Mouse (Mus musculus): ENCODE data around the gene Phldb1.
A peak's percentile ranks its signal among the peaks of the same experiment; 100 is the strongest.

Gene Phldb1

GRCm38 (mm10) chr9:44708429-44708765 lies 26.6 kb downstream of the Phldb1 start:
- DNase-seq, result peak; percentile 41 to 64

GRCm38 (mm10) chr9:44707749-44708428 lies 27.1 kb downstream of the Phldb1 start:
- DNase-seq, result no peak

- DNase-seq, result no peak
Measured at GRCm38 (mm10) chr9:44699730-44700129, 35.3 kb downstream of the Phldb1 start.

- DNase-seq, result peak in 1 of 2 experiments; percentile 36
Measured at GRCm38 (mm10) chr9:44699196-44699595, 35.8 kb downstream of the Phldb1 start.

GRCm38 (mm10) chr9:44697866-44698265 lies 37.1 kb downstream of the Phldb1 start:
- peak; percentile 44 to 50 for DNase-seq

DNA sequence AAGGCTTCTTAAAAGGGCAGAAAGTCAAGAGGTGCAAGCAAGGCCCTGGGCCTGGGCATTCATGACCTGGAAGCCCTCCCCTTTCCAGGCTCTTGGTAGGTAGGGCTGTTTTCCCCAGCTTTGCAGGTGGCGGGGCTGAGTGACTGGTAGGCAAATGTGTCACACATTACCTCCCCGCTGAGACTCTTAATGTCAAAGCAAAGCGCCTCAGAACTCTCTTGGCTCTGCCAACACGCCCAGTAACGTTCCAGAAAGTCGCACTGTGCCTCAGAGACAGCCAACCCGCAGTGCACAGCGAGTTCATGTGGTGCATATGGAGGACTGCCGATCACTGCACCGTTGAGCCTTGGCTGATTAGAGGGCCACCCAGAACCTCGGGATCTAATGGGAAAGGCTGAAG lies 41.9 kb downstream of the Phldb1 start:
- DNase-seq, result peak; percentile 53 to 62

DNA sequence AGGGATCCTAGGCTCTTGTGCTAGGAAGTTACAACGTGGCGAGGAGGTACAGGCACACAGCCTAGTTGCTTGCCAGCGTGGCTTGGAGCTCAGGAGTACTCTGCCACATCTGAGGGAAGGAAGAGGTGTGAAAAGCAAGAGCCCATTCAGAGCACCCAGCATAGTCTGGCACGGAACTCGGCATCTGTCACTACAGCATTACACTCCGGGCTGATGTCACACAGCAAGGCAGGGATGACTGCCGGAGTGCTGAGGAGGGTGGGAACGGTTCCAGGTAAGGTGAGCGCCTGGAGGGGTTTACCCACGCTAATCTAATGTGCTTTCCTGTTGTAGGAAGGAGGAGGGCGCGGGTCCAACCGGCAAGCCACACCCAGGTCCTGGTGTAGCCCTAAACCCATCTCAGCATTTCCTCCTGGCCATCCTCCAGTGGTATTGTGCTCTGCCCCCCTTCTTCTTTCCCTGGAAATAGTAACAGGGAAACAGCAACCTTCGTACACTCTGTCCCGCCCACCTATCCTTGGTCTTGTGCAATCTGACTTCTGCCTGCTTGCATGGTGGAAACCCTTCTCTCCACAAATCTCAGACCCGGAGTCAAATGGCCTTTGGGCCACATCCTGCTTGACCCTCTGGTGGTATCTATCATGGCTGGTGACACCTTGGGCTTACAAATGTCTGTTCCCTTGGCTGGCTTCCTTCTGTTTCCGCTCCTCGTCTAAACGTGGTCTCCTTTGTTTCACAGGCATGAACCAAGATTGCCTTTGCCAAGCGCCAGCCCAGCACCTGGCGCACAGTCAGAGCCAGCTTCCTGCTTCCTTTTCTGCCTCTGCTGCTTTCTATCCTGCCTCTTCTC lies 43.1 kb downstream of the Phldb1 start:
- DNase-seq, result peak; percentile 81 to 82

GRCm38 (mm10) chr9:44690641-44691040 lies 44.4 kb downstream of the Phldb1 start:
- no peak for DNase-seq

DNA sequence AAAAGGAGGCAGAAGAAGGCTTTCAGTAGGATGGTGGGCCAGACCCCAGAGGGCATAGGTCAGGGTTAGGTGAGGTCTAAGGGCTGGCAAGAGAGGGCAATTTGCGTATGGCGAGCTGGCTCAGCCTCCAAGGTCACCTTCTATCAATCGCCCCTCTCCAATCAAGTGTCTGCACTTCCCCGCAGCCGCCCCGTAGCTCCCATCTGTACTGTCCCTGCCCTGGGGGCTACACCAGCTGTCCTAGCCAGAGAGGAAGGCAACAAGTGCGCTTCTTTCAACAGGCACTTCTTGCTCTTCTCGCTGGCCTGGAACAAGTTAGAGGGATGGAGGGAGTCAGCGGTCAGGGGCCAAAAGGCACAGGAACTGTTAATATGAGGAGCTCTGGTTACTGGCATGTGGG lies 47.0 kb downstream of the Phldb1 start:
- no peak for DNase-seq

DNA sequence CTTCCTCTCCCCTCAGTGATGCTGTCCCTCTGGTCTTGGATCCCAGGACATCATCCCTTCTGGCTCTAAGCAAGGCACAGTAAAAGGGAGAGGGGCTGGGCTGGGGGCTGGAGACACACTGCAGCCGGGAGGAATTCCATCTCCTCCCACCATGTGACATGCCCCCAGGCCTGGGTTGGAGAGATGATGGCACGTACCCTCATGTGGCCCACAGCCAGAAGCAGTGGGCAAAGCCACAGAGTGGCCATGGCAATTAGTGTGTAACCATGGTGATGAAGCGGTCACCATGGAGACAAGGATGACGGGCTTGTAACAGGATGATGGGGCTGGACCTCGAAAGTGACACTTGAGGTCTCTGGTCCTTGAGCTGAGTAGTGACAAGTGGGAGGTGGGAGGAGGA lies 48.4 kb downstream of the Phldb1 start:
- DNase-seq, result no peak

DNA sequence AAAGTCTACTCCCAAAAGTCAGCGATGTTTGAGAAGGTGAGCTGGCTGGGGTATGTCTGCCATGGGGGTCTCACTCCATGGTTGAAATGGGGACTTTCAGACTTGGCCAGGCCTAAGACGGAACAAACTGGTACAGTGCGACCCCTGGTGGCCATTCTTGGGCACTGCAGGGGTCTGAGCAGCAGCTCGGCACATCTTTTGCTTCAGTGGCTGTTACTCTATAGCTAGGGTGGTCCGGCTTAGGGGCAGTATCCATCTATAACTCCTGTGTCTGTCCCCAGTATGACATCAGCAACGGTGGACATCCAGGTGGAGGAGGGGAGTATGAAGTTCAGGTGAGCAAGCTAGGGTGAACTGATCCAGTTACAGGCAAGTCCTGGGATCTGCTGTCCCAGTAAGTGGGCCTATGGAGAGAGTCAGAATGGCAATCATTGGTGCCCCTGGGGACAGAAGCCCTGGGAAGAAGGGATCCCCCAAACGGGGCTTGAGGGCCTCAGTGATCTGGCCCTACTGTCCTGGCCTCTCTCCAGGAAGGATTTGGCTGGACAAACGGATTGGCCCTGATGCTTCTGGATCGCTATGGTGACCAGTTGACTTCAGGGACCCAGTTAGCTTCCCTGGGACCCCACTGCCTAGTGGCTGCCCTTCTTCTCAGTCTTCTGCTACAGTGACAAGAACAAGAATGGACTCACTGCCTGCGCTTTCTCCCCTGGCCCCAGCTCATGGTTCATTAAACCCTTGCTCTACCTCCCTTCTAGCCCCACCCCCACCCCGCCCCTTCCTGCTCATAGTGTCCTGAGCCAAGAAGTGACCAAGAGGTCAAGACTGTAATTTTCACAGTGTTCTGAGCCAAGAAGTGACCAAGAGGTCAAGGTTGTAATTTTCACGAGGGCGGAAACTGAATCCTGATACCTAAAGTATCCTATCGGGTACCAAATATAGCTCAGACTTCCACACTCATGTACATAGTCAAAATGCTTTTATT lies 49.4 kb downstream of the Phldb1 start:
- DNase-seq, result peak; percentile 75 to 78

- DNase-seq, result no peak
Measured at GRCm38 (mm10) chr9:44683046-44683445, 52.0 kb downstream of the Phldb1 start.

GRCm38 (mm10) chr9:44679565-44679964 lies 55.4 kb downstream of the Phldb1 start:
- DNase-seq, result no peak

- DNase-seq, result no peak
Measured at GRCm38 (mm10) chr9:44678288-44678871, 56.6 kb downstream of the Phldb1 start.

DNA sequence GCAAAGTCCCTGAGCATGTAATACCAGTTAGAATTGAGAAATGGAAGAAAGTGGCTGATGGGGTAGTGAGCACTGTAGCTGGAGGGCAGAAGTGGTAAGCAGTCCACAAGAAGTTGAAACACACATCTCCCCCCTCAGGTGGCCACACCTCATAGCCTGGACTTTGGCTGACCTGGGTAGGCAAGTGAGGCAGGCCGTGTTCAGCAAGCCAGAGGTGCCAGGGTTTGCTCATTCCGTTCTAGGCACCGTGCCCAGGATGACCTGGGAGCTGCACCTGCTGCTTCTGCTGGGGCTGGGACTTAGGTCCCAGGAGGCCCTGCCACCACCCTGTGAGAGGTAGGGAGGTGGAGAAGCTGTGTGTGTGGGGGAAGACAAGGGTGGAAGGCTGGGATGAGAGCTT lies 62.0 kb downstream of the Phldb1 start, which contains the start of gene Treh:
TSS of gene Treh (plus strand) at position 229 of the 400 bp plus-strand sequence.
- DNase-seq, result no peak

DNA sequence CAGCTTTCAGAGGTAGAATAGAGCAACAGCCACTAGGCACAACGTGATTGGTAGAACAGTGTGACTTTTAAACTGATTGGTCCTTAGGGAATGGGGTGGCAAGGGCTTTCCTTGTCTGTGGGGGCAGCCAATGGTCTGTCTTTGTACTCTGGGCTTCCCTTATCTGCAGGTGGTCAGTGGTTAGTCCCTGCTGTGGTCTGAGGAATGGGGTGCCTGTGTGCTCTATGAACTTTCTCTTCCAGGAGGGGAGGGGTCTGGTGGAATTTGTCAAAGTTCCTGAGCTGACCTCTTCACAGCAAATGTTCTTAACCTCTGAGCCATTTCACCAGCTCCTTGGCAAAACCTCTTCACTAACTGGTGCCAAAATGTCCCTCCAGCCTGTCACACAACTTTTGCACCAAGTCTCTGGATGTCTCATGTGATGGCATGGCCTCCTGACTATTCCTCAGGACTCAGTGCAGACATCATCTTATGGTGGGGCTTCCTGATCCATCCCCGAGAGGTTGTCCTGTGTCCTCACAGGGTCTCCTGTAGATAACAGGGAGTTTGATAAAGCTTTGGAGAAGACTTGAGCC lies 62.6 kb downstream of the Phldb1 start:
- DNase-seq, result no peak

GRCm38 (mm10) chr9:44671416-44671815 lies 63.6 kb downstream of the Phldb1 start:
- no peak for DNase-seq

GRCm38 (mm10) chr9:44663706-44664105 lies 71.3 kb downstream of the Phldb1 start:
- no peak for DNase-seq

DNA sequence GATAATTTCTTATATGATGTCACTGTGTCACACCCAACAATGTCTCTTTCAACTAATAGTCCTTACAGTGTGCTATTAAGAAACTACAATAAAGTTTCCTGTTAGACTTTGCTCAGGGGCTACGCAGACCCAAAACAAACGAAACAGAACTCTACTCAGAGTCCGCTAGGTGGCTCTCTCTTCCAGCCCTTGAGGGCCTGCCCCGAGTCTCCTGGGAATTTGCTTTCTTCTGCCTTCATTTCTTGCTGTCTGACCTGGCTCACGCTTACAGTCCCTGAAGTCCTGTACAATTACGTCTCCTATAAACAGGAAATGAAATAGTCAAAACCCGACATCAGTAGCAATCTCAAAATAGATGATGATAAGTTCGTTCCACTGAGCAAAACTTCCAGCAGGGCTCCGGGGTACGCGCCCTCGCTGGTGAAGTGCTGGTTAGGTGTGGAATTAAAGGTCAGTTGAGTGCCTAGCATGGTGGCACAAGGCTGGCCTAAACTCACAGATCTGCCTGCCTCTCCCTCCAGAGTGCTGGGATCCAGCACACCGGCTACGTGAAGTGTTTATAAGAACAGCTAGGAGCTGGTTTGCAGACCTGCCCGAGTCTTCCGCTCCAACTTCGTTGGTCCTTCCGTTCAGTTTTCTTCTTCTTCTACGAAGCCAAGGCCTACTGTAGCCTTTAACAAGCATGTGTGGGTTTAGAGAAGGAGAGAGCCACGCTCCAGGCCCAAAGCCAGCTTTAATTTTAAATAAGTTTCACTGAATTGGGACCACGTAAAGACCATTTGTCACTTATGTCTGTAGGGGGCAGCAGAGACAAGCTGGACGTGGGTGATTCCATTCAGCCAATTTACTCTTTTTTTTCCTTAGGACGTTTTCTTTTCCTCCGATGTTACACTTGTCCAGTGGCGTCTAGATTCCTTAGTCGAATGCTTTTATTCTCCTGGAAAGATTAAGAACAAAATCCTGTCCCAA lies 79.6 kb downstream of the Phldb1 start:
- peak; percentile 56 to 69 for DNase-seq

- no peak for DNase-seq
Measured at GRCm38 (mm10) chr9:44653896-44654295, 81.1 kb downstream of the Phldb1 start.

- DNase-seq, result peak; percentile 73 to 77
Measured at GRCm38 (mm10) chr9:44652027-44652426, 83.0 kb downstream of the Phldb1 start.

Measured in cerebellum, postnatal 36 days (tissue).